10 mouse cellular contexts compared by ENCODE assay signal in genomic region chr2:10921486-10922450, GRCm38 (mm10).
DNase-seq lines count a peak whose midpoint lies in the region; ATAC-seq and TF ChIP-seq lines count a peak whose summit lies in the region.
"Had no signal": no experiment of that assay in that cellular context is flagged by ENCODE, and none has a peak within 500 bp of the region (broad histone marks: within the 10 kb centered on the region; RNA-seq: fewer than 3 reads in every experiment).

No protein-coding gene starts in this region.

- DNase-seq in kidney, postnatal 0 days (ENCODE audit: low spot score) = peak; percentile 83
- DNase-seq in kidney, adult 2 months = no peak
- DNase-seq in layer of hippocampus, adult 9-10 months (ENCODE audit: low spot score) = peak; percentile 1
- no peak for DNase-seq in spleen, postnatal 10 days (ENCODE audit: low spot score in 2 of 2)
- DNase-seq in adrenal gland, postnatal 25 days = no peak
- DNase-seq: adrenal gland, postnatal 10 days had no signal

- H3K9me3 ChIP-seq in kidney, postnatal 0 days (replicated peaks; ENCODE audit: low read length) = no peaks in the 10 kb centered on the region
- no peaks in the 10 kb centered on the region for H3K9me3 ChIP-seq in forebrain, embryonic 13.5 days (replicated peaks)
- no peaks in the 10 kb centered on the region for H3K9me3 ChIP-seq in neural tube, embryonic 15.5 days (replicated peaks)
- H3K9me3 ChIP-seq: stomach, embryonic 15.5 days had no signal

- H3K36me3 ChIP-seq in kidney, postnatal 0 days (ENCODE audit: insufficient read depth, low read length) = no peaks in the 10 kb centered on the region
- no peaks in the 10 kb centered on the region for H3K36me3 ChIP-seq in kidney, adult 2 months (ENCODE audit: control insufficient read depth, insufficient read depth, low read length)
- no peaks in the 10 kb centered on the region for H3K36me3 ChIP-seq in forebrain, embryonic 13.5 days (ENCODE audit: poor library complexity, severe bottlenecking)
- no peaks in the 10 kb centered on the region for H3K36me3 ChIP-seq in neural tube, embryonic 15.5 days
- H3K36me3 ChIP-seq: stomach, embryonic 15.5 days had no signal

- 22% methylated on average over 13 of the region's 13 CpGs for WGBS in kidney, postnatal 0 days
- 26% methylated on average over 13 of the region's 13 CpGs for whole genome bisulfite sequencing in kidney, adult 2 months
- WGBS in forebrain, embryonic 13.5 days = 18% methylated on average over 13 of the region's 13 CpGs
- 33% methylated on average over 13 of the region's 13 CpGs for WGBS in neural tube, embryonic 15.5 days

- no peak for TF ChIP-seq CTCF in kidney, postnatal 0 days (IDR thresholded peaks at IDR 0.05; ENCODE audit: low read depth)
- TF ChIP-seq CTCF in kidney, adult 2 months (conservative IDR thresholded peaks at IDR 0.05; ENCODE audit: insufficient read depth, insufficient read length, low read depth, low read length) = no peak

- H3K4me3 ChIP-seq in kidney, postnatal 0 days (replicated peaks; ENCODE audit: low read depth, low read length) = no peak overlapping the region
- H3K4me3 ChIP-seq in kidney, adult 2 months (ENCODE audit: insufficient read depth, low read depth, low read length) = no peak overlapping the region
- H3K4me3 ChIP-seq in forebrain, embryonic 13.5 days = 0 out of 2 replicates have a peak overlapping the region, but pooled peaks have one; percentile 6
- no peak overlapping the region for H3K4me3 ChIP-seq in neural tube, embryonic 15.5 days (replicated peaks)
- H3K4me3 ChIP-seq: stomach, embryonic 15.5 days had no signal

- H3K4me1 ChIP-seq in kidney, postnatal 0 days (replicated peaks; ENCODE audit: insufficient read depth, low read length) = no peaks in the 10 kb centered on the region
- peaks cover 6% of the 10 kb centered on the region; the same call in 1 of the 2 replicates for H3K4me1 ChIP-seq in kidney, adult 2 months (ENCODE audit: control insufficient read depth, insufficient read depth, low read length)
- H3K4me1 ChIP-seq in forebrain, embryonic 13.5 days = peaks cover 27% of the 10 kb centered on the region
- H3K4me1 ChIP-seq in neural tube, embryonic 15.5 days = peaks cover 14% of the 10 kb centered on the region
- H3K4me1 ChIP-seq: stomach, embryonic 15.5 days had no signal

- H3K4me2 ChIP-seq in kidney, postnatal 0 days (ENCODE audit: low read length) = peak overlapping the region; percentile 37
- peak overlapping the region; percentile 47 for H3K4me2 ChIP-seq in forebrain, embryonic 13.5 days
- H3K4me2 ChIP-seq in neural tube, embryonic 15.5 days = peak overlapping the region; percentile 40
- H3K4me2 ChIP-seq: stomach, embryonic 15.5 days had no signal

- no peak for ATAC-seq in kidney, postnatal 0 days (replicated peaks; ENCODE audit: low FRiP score, low read depth)
- peak; percentile 44 for ATAC-seq in forebrain, embryonic 13.5 days
- 0 out of 2 replicates have a peak, but pooled peaks have one; percentile 45 for ATAC-seq in neural tube, embryonic 15.5 days (ENCODE audit: low FRiP score)
- no peak for ATAC-seq in activated CD4-positive, CD25-positive, alpha-beta regulatory T cell, adult 4 months

- H3K27me3 ChIP-seq in kidney, postnatal 0 days (ENCODE audit: insufficient read depth, low read length) = no peaks in the 10 kb centered on the region
- H3K27me3 ChIP-seq in kidney, adult 2 months (replicated peaks; ENCODE audit: control insufficient read depth, insufficient read depth, low read length) = no peaks in the 10 kb centered on the region; the same call in 1 of the 2 replicates
- no peaks in the 10 kb centered on the region for H3K27me3 ChIP-seq in forebrain, embryonic 13.5 days
- H3K27me3 ChIP-seq in neural tube, embryonic 15.5 days (replicated peaks) = no peaks in the 10 kb centered on the region
- H3K27me3 ChIP-seq: stomach, embryonic 15.5 days had no signal

- no peak overlapping the region for H3K27ac ChIP-seq in kidney, postnatal 0 days
- H3K27ac ChIP-seq in kidney, adult 2 months (ENCODE audit: insufficient read depth, low read depth, low read length) = no peak overlapping the region
- no peak overlapping the region for H3K27ac ChIP-seq in forebrain, embryonic 13.5 days
- H3K27ac ChIP-seq in neural tube, embryonic 15.5 days (replicated peaks) = peak overlapping the region; percentile 41; the same call in 1 of the 2 replicates
- H3K27ac ChIP-seq: stomach, embryonic 15.5 days had no signal

- no peak for TF ChIP-seq POLR2A in kidney, adult 2 months (IDR thresholded peaks at IDR 0.05; ENCODE audit: low read depth, low read length)

- H3K9ac ChIP-seq in kidney, postnatal 0 days (ENCODE audit: low read depth, low read length) = no peak overlapping the region
- H3K9ac ChIP-seq in forebrain, embryonic 13.5 days = no peak overlapping the region
- peak overlapping the region; percentile 10; the same call in 1 of the 2 replicates for H3K9ac ChIP-seq in neural tube, embryonic 15.5 days (replicated peaks)
- H3K9ac ChIP-seq: stomach, embryonic 15.5 days had no signal

Comparison
In these comparisons a context has a peak if more than half of its experiments do, and no peak if none do; other contexts are left out.
1. DNase-seq: peak in kidney, postnatal 0 days (single experiment) and layer of hippocampus, adult 9-10 months (single experiment); none in kidney, adult 2 months (single experiment), spleen, postnatal 10 days (0 of 2) and adrenal gland, postnatal 25 days (single experiment).
2. ATAC-seq: peak in forebrain, embryonic 13.5 days (single experiment) and neural tube, embryonic 15.5 days (single experiment); none in kidney, postnatal 0 days (single experiment) and activated CD4-positive, CD25-positive, alpha-beta regulatory T cell, adult 4 months (single experiment).
3. Peak in every context shown above with its lines, with median percentiles within 50 percentile points of each other: H3K4me2 ChIP-seq.